Mouse (Mus musculus) hindbrain, embryonic 16.5 days (tissue): ENCODE results near the gene Adprh. TPM values are rescaled to one million over a fixed set of nuclear protein-coding genes. Genes with fewer than 3 reads are reported as not detected.
"Not testable (repeated sequence)": the region's sequence is repeated elsewhere in the genome, so short reads cannot be mapped to it uniquely, and the experiment has no call there.

Experiments
- ATAC-seq: fragments of 200-750 bp; cut with Nextera tagmentation; 2 replicates; pipeline ENCODE4 v1.8.0; 2017; ENCODE audit warnings: moderate TSS enrichment, moderate library complexity
- H3K27ac ChIP-seq: fragments of 300-500 bp; sonication (generic); 2 replicates; pipeline ENCODE4 v1.5.1; 2014; ENCODE audit warnings: low read depth, mild to moderate bottlenecking, control low read depth, low read length, moderate library complexity
- H3K27me3 ChIP-seq: fragments of 300-500 bp; sonication (generic); replicated peaks from 2 replicates; pipeline ENCODE4 v1.6.1; 2014; ENCODE audit warnings: low read length; ENCODE audit not compliant: control insufficient read depth, insufficient read depth
- H3K36me3 ChIP-seq: fragments of 300-500 bp; sonication (generic); 2 replicates; pipeline ENCODE4 v1.6.1; 2014; ENCODE audit warnings: mild to moderate bottlenecking, low read length, moderate library complexity, mixed read lengths; ENCODE audit not compliant: control insufficient read depth, insufficient read depth
- H3K4me1 ChIP-seq: fragments of 300-500 bp; sonication (generic); 2 replicates; pipeline ENCODE4 v1.6.1; 2014; ENCODE audit warnings: low read depth, low read length; ENCODE audit not compliant: control insufficient read depth, insufficient read depth
- H3K4me2 ChIP-seq: fragments of 300-500 bp; sonication (generic); 2 replicates; pipeline ENCODE4 v1.6.1; 2014; ENCODE audit warnings: mild to moderate bottlenecking, low read length, control low read depth, moderate library complexity
- H3K4me3 ChIP-seq: fragments of 300-500 bp; sonication (generic); 2 replicates; pipeline ENCODE4 v1.5.1; 2014; ENCODE audit warnings: mild to moderate bottlenecking, low read length, control low read depth, moderate library complexity
- H3K9ac ChIP-seq: fragments of 300-500 bp; sonication (generic); 2 replicates; pipeline ENCODE4 v1.6.1; 2014; ENCODE audit warnings: low read depth, mild to moderate bottlenecking, control low read depth, low read length, moderate library complexity
- H3K9me3 ChIP-seq: fragments of 300-500 bp; sonication (generic); 2 replicates; pipeline ENCODE4 v1.6.1; 2014; ENCODE audit warnings: mild to moderate bottlenecking, low read length, moderate library complexity; ENCODE audit not compliant: control insufficient read depth
- WGBS: fragments of 180-500 bp; shearing (Covaris S2); extraction: QIAGEN DNeasy Blood & Tissue Kit; methylation state at CpG from one replicate; pipeline ENCODE4 v1.1.7; 2014; 5-methylcytosine and 5-hydroxymethylcytosine counted together
- polyA plus RNA-seq: library from polyadenylated mRNA; unstranded; fragments of >200 nt; fragmentation: Nextera tagmentation; extraction: Ambion mirVana; gene quantifications from 2 replicates; pipeline ENCODE4 v1.2.1, GENCODE M21; 2015

Adprh gene
- polyA plus RNA-seq, 1 experiment from 2014 or later, result 159 TPM

DNA sequence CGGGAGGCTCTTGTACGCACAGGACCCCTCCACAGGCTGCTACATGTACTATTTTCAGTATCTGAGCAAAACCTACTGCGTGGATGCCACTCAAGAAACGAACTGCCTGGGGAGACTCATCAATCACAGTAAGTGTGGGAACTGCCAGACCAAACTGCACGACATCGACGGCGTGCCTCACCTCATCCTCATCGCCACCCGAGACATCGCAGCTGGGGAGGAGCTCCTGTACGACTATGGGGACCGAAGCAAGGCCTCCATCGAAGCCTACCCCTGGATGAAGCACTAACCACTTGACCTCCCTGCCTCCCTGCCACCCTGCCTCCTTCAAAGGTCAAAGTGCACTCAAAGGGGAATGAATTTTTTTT is 24.7 kb upstream of the Adprh start:
- H3K4me1 ChIP-seq, H3K9me3 ChIP-seq, ATAC-seq, H3K27me3 ChIP-seq, H3K36me3 ChIP-seq: not testable (repeated sequence)
- Histone ChIP-seq H3K4me2 (peak overlapping the region; percentile 82), H3K4me3 (peak overlapping the region; percentile 41), H3K9ac (peak overlapping the region; percentile 52), H3K27ac (peak overlapping the region; percentile 20; the same call in 1 of the 2 replicates)
- WGBS, result 37% methylated on average over 14 of the region's 14 CpGs

DNA sequence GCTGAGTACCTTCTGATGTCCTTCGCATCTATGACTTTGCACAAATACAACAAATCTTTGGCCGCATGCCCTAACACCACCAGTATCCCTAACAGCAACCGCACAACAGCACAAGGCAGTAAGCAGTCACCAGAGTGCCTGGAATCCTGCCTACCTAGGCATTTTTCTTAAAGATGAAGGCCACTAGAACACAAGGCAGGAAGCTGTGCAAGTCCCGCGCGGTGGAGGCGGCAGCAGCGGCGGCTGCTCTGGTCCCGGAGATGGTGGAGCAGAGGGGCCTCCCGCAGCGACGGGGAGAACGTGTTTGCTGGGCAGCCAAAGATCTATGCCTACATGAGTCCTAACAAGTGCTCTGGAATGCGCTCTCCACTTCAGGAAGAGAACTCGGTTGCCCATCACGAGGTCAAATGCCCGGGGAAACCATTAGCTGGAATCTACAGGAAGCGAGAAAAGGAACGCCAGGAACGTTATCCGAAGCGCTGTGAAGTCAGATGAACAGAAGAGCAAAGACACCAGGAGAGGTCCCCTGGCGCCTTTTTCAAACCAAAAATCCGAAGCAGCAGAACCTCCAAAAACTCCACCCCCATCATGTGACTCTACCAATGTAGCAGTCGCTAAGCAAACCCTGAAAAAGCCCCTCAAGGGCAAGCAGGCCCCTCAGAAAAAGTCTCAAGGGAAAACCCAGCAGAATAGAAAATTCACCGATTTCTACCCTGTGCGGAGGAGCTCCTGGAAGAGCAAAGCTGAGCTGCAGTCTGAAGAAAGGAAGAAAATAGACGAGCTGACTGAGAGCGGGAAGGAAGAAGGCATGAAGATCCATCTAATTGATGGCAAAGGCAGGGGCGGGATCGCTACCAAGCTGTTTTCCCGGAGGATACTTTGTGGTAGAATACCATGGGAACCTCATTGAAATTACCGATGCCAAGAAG is 24.1 kb upstream of the Adprh start:
- peak; percentile 72 for ATAC-seq
- Histone ChIP-seq H3K4me1 (peaks cover 2% of the 10 kb centered on the region; the same call in 1 of the 2 replicates), H3K36me3 (no peaks in the 10 kb centered on the region), H3K27ac (peak overlapping the region; percentile 20; the same call in 1 of the 2 replicates), H3K9me3 (no peaks in the 10 kb centered on the region), H3K4me2 (peak overlapping the region; percentile 82), H3K9ac (peak overlapping the region; percentile 52), H3K4me3 (peak overlapping the region; percentile 41), H3K27me3 (no peaks in the 10 kb centered on the region)
- WGBS, result 6% methylated on average over 34 of the region's 34 CpGs

DNA sequence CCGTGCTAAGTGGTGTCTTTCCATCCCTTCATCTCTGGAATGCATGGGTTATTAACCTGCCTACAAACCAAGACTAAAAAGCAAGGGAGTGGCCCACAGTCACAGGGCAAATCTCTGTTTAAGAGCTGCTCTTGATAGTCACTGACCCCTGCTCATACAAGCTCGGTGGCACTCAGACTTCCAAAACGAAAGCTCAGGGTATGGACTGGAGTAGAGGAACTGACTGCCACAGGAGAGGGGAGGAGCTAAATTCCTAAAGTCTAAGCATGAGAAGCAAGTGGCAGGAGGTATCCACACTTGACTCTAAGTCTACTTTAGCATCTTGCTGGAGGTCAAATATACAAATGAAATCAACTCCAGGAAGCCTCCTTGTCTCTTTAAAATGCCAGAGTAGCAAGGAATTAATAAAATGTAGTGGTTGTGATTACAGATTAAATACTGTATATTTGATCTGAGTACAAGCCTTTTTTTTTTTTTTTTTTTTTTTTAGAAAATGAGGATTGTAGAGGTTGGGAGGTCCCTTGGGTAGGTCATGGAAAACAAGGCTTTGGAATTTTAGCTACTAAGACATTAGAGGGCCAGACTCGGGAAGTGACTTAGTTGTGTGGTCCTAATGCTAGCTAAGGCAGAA is 23.3 kb upstream of the Adprh start:
- H3K4me1 ChIP-seq, result peaks cover 2% of the 10 kb centered on the region; the same call in 1 of the 2 replicates
- no peak overlapping the region for H3K27ac ChIP-seq
- WGBS, result 58% methylated on average over 4 of the region's 4 CpGs
- peak overlapping the region; percentile 82; the same call in 1 of the 2 replicates for H3K4me2 ChIP-seq
- no peak overlapping the region for H3K4me3 ChIP-seq
- no peaks in the 10 kb centered on the region for H3K36me3 ChIP-seq
- ATAC-seq, result no peak
- H3K9ac ChIP-seq, result no peak overlapping the region
- no peaks in the 10 kb centered on the region for H3K27me3 ChIP-seq
- H3K9me3 ChIP-seq, result no peaks in the 10 kb centered on the region

DNA sequence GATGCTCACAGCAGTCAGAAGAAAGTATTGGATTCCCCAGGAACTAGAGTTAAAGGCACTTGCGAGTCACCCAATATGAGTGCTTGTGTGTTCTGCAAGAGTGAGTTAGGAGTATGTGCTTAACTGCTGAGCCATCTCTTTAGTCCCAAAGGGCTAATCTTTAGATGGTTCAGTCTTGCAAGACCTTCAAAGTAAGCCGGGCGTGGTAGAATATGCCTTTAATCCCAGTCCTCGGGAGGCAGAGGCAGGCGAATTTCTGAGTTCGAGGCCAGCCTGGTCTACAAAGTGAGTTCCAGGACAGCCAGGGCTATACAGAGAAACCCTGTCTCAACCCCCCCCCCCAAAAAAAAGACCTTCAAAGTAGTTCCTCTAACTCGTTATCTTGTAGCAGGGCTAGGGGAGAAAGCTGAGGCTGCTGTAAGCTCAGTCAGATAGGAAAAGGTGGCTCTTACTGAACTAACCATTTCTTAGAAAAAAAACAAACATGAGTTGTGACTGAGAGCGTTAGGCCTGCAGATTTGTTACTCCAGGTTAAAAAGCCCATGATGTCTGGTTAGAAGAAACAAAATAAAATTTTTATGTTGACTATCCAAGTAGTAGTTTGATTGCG is 22.3 kb upstream of the Adprh start:
- no peaks in the 10 kb centered on the region for H3K36me3 ChIP-seq
- H3K4me2 ChIP-seq, result no peak overlapping the region
- H3K4me1 ChIP-seq, result peaks cover 2% of the 10 kb centered on the region; the same call in 1 of the 2 replicates
- H3K27ac ChIP-seq, result no peak overlapping the region
- WGBS, result 94% methylated on average over 9 of the region's 9 CpGs
- H3K9ac ChIP-seq, result no peak overlapping the region
- H3K27me3 ChIP-seq, result no peaks in the 10 kb centered on the region
- H3K9me3 ChIP-seq, result no peaks in the 10 kb centered on the region
- ATAC-seq, result no peak
- H3K4me3 ChIP-seq, result no peak overlapping the region

DNA sequence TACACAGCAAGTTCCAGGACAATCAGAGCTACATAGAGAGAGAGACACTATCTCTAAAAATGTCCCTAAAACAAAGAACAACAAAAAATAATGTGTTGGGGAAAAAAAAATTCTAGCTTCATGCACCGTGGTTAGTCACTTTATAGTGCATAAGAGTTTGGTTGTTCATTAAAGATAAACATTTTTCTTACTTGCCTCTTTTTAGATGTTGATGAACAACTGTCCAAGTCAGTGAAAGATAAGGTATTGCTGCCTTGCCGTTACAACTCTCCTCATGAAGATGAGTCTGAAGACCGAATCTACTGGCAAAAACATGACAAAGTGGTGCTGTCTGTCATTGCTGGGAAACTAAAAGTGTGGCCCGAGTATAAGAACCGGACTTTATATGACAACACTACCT is 21.2 kb upstream of the Adprh start:
- peaks cover 2% of the 10 kb centered on the region; the same call in 1 of the 2 replicates for H3K4me1 ChIP-seq
- 92% methylated on average over 5 of the region's 5 CpGs for WGBS

DNA sequence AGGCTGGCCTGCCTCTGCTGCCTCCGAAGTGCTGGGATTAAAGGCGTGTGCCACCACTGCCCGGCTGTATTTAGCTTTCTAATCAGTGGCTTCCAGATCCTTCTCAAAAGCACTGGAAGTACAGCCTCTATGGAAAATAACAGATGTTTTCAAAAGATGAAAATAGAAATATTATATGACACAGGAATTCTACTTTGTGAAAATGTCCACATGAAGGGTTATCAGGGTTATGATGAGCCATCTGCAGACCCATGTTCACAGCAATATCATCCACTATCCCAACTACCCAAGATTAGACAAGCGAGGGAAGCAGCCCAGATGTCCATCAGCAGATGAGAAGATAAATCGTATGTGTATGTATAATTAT is 20.0 kb upstream of the Adprh start:
- H3K4me3 ChIP-seq, result no peak overlapping the region
- no peak overlapping the region for H3K27ac ChIP-seq
- H3K4me2 ChIP-seq, result no peak overlapping the region
- no peaks in the 10 kb centered on the region for H3K36me3 ChIP-seq
- WGBS, result 94% methylated on average over 5 of the region's 5 CpGs
- H3K9ac ChIP-seq, result no peak overlapping the region
- H3K27me3 ChIP-seq, result no peaks in the 10 kb centered on the region
- H3K9me3 ChIP-seq, result no peaks in the 10 kb centered on the region
- ATAC-seq, result no peak
- H3K4me1 ChIP-seq, result peaks cover 2% of the 10 kb centered on the region; the same call in 1 of the 2 replicates

More for the DNA sequence above, 21.2 kb upstream of the Adprh start:
- Histone ChIP-seq H3K36me3 (no peaks in the 10 kb centered on the region), H3K9ac (no peak overlapping the region), H3K27ac (no peak overlapping the region), H3K4me2 (no peak overlapping the region), H3K9me3 (no peaks in the 10 kb centered on the region), H3K4me3 (no peak overlapping the region), H3K27me3 (no peaks in the 10 kb centered on the region)
- no peak for ATAC-seq

DNA sequence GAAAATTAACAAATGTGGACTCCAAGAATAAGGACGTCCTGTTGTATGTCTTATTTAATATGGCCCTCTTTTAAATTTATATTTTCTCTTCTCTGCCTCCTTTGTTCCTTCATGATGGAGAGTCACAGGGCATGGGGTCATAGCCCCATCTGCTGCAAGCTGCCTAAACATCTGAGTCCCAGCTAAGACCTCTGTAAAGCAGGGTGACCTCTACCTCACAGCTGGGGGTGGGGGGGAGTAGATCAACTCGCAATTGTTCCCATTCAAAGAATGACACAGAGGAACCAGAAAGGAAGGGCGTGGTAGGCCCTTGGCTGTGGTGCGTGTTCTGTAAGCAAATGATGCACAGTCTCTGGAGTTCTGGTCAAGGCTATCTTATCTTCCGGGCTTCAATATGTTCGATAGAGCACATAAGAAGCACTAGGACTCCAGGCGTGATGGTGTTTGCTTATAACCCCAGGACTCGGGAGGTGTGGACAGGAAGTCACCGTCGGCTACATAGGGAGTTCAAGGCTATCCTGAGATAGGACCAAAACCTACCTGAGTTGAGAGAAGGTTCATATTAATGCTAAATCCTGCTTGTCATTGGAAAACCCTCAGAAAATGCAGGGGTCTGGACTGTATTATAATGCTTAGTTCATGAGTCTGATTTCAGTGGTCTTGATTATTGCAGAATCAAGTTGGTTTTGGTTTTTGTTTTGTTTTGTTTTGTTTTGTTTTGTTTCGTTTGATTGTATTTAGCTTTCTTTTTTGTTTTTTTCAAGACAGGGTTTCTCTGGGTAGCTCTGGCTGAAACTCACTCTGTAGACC is 19.4 kb upstream of the Adprh start:
- no peak for ATAC-seq
- Histone ChIP-seq H3K36me3 (no peaks in the 10 kb centered on the region), H3K4me2 (no peak overlapping the region), H3K9ac (no peak overlapping the region), H3K4me1 (peaks cover 1% of the 10 kb centered on the region; the same call in 1 of the 2 replicates), H3K27me3 (no peaks in the 10 kb centered on the region), H3K4me3 (no peak overlapping the region), H3K27ac (no peak overlapping the region), H3K9me3 (no peaks in the 10 kb centered on the region)
- WGBS, result 68% methylated on average over 11 of the region's 11 CpGs

DNA sequence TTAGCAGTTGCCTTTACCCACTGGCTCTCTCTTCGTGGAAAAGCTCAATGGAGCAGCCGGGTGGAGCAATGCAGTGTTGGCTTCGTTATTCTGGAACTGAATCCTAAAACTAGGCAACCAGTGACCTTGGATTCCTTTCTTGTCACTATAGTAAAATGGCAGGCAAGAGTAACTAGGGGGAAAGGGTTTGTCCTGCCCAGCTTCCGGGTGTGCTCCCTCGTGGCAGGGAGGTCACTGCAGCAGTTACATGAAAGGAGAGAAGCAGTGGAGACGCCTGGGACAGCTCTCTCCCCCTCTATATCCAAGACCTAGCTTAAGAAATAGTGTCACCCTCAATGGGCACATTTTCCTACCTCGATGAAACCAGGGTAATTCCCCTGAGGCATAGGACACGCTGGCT is 16.9 kb upstream of the Adprh start:
- 68% methylated on average over 8 of the region's 8 CpGs for WGBS
- Histone ChIP-seq H3K27me3 (no peaks in the 10 kb centered on the region), H3K4me3 (no peak overlapping the region), H3K4me1 (no peaks in the 10 kb centered on the region), H3K4me2 (no peak overlapping the region), H3K9ac (no peak overlapping the region), H3K27ac (no peak overlapping the region), H3K36me3 (no peaks in the 10 kb centered on the region), H3K9me3 (no peaks in the 10 kb centered on the region)
- no peak for ATAC-seq
